In the genomic region with DNA sequence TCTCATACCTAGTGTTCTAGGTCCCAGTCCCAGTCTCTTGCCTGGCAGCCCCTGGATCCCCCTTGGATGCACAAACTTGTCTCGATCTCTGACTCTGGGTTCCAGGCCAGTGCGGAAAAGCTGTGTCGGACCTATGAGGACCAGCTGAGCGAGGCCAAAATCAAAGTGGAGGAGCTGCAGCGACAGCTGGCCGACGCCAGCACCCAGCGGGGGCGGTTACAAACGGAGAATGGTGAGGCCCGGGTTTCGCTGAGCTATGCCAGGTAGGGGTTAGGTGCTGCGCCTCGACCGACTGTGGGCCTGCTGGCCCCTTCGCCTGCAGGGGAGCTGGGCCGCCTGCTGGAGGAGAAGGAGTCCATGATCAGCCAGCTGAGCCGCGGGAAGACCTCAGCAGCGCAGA, we compare ENCODE assay signal across 13 mouse cellular contexts. TPM values are rescaled to one million over a fixed set of nuclear protein-coding genes. Genes with fewer than 3 reads are reported as not detected.
DNase-seq lines count a peak whose midpoint lies in the region; ATAC-seq lines count a peak whose summit lies in the region.
"Had no signal": no experiment of that assay in that cellular context is flagged by ENCODE, and none has a peak within 500 bp of the region (broad histone marks: within the 10 kb centered on the region; RNA-seq: fewer than 3 reads in every experiment).

No protein-coding gene starts in this region.

- DNase-seq in forebrain, embryonic 14.5 days (ENCODE audit: low spot score) = no peak
- peak; percentile 20 for DNase-seq in embryonic facial prominence, embryonic 11.5 days (ENCODE audit: low spot score)
- DNase-seq in kidney, postnatal 14 days = no peak
- no peak for DNase-seq in gastrocnemius, adult 18-20 months (ENCODE audit: low spot score)
- DNase-seq: kidney, adult 9 months; liver, embryonic 13.5 days had no signal

- H3K4me2 ChIP-seq in forebrain, embryonic 14.5 days (ENCODE audit: low read length) = no peak overlapping the region
- no peak overlapping the region for H3K4me2 ChIP-seq in forebrain, embryonic 15.5 days (replicated peaks)
- H3K4me2 ChIP-seq in midbrain, embryonic 12.5 days (replicated peaks) = no peak overlapping the region
- H3K4me2 ChIP-seq in midbrain, embryonic 16.5 days (ENCODE audit: low read length) = no peak overlapping the region
- H3K4me2 ChIP-seq in embryonic facial prominence, embryonic 11.5 days (ENCODE audit: low read depth, low read length) = no peak overlapping the region
- 0 out of 2 replicates have a peak overlapping the region, but pooled peaks have one; percentile 9 for H3K4me2 ChIP-seq in midbrain, embryonic 13.5 days (replicated peaks)

- ATAC-seq in forebrain, embryonic 14.5 days = no peak
- no peak for ATAC-seq in forebrain, embryonic 15.5 days (replicated peaks)
- no peak for ATAC-seq in midbrain, embryonic 12.5 days (ENCODE audit: low FRiP score, low read depth)
- ATAC-seq in midbrain, embryonic 16.5 days = no peak
- ATAC-seq in embryonic facial prominence, embryonic 11.5 days (replicated peaks; ENCODE audit: insufficient number of reproducible peaks, low FRiP score, low TSS enrichment, low read depth) = no peak
- ATAC-seq in midbrain, embryonic 13.5 days = no peak

- H3K4me1 ChIP-seq in forebrain, embryonic 14.5 days (ENCODE audit: control insufficient read depth, insufficient read depth, low read length) = peaks cover 4% of the 10 kb centered on the region; the same call in 1 of the 2 replicates
- peaks cover 13% of the 10 kb centered on the region for H3K4me1 ChIP-seq in forebrain, embryonic 15.5 days
- peaks cover 29% of the 10 kb centered on the region for H3K4me1 ChIP-seq in midbrain, embryonic 12.5 days
- peaks cover 10% of the 10 kb centered on the region for H3K4me1 ChIP-seq in midbrain, embryonic 16.5 days (ENCODE audit: control insufficient read depth, insufficient read depth, low read length)
- no peaks in the 10 kb centered on the region; the same call in none of the 2 replicates for H3K4me1 ChIP-seq in embryonic facial prominence, embryonic 11.5 days (ENCODE audit: control insufficient read depth, insufficient read depth, low read length)
- H3K4me1 ChIP-seq in midbrain, embryonic 13.5 days (replicated peaks) = peaks cover 33% of the 10 kb centered on the region

- H3K36me3 ChIP-seq in forebrain, embryonic 14.5 days (ENCODE audit: control insufficient read depth, insufficient read depth, low read length) = peaks cover 42% of the 10 kb centered on the region
- H3K36me3 ChIP-seq in forebrain, embryonic 15.5 days = peaks cover 28% of the 10 kb centered on the region
- H3K36me3 ChIP-seq in midbrain, embryonic 12.5 days = peaks cover 33% of the 10 kb centered on the region
- H3K36me3 ChIP-seq in midbrain, embryonic 16.5 days (ENCODE audit: control insufficient read depth, insufficient read depth, low read length) = peaks cover 18% of the 10 kb centered on the region
- H3K36me3 ChIP-seq in embryonic facial prominence, embryonic 11.5 days (replicated peaks; ENCODE audit: control insufficient read depth, insufficient read depth, low read depth, low read length) = peaks cover 9% of the 10 kb centered on the region; the same call in 1 of the 2 replicates
- H3K36me3 ChIP-seq in midbrain, embryonic 13.5 days = peaks cover 51% of the 10 kb centered on the region

- H3K27ac ChIP-seq in forebrain, embryonic 14.5 days (ENCODE audit: low read depth, low read length) = no peak overlapping the region
- H3K27ac ChIP-seq in forebrain, embryonic 15.5 days (replicated peaks) = no peak overlapping the region
- no peak overlapping the region for H3K27ac ChIP-seq in midbrain, embryonic 12.5 days (replicated peaks)
- no peak overlapping the region for H3K27ac ChIP-seq in midbrain, embryonic 16.5 days (ENCODE audit: low read length)
- no peak overlapping the region for H3K27ac ChIP-seq in embryonic facial prominence, embryonic 11.5 days (replicated peaks; ENCODE audit: low read depth, low read length)
- no peak overlapping the region for H3K27ac ChIP-seq in midbrain, embryonic 13.5 days
- H3K27ac ChIP-seq: liver, embryonic 13.5 days; macrophage had no signal

- peaks cover 52% of the 10 kb centered on the region for H3K27me3 ChIP-seq in forebrain, embryonic 14.5 days (replicated peaks; ENCODE audit: control insufficient read depth, insufficient read depth, low read length)
- H3K27me3 ChIP-seq in forebrain, embryonic 15.5 days = peaks cover 45% of the 10 kb centered on the region
- H3K27me3 ChIP-seq in midbrain, embryonic 12.5 days = peaks cover 94% of the 10 kb centered on the region
- peaks cover 36% of the 10 kb centered on the region for H3K27me3 ChIP-seq in midbrain, embryonic 16.5 days (ENCODE audit: control insufficient read depth, insufficient read depth, low read depth, low read length)
- H3K27me3 ChIP-seq in embryonic facial prominence, embryonic 11.5 days (ENCODE audit: control insufficient read depth, insufficient read depth, low read length) = peaks cover 54% of the 10 kb centered on the region
- peaks cover 93% of the 10 kb centered on the region for H3K27me3 ChIP-seq in midbrain, embryonic 13.5 days

- WGBS in forebrain, embryonic 14.5 days = 29% methylated on average over 20 of the region's 20 CpGs
- 32% methylated on average over 20 of the region's 20 CpGs for WGBS in forebrain, embryonic 15.5 days
- 11% methylated on average over 20 of the region's 20 CpGs for WGBS in midbrain, embryonic 12.5 days
- 34% methylated on average over 20 of the region's 20 CpGs for WGBS in midbrain, embryonic 16.5 days
- 20% methylated on average over 20 of the region's 20 CpGs for WGBS in embryonic facial prominence, embryonic 11.5 days
- 16% methylated on average over 20 of the region's 20 CpGs for WGBS in midbrain, embryonic 13.5 days

- no peaks in the 10 kb centered on the region for H3K9me3 ChIP-seq in forebrain, embryonic 14.5 days (replicated peaks; ENCODE audit: control insufficient read depth, low read length)
- no peaks in the 10 kb centered on the region for H3K9me3 ChIP-seq in forebrain, embryonic 15.5 days
- no peaks in the 10 kb centered on the region for H3K9me3 ChIP-seq in midbrain, embryonic 12.5 days
- H3K9me3 ChIP-seq in midbrain, embryonic 16.5 days (replicated peaks; ENCODE audit: control insufficient read depth, low read length, poor library complexity, severe bottlenecking) = no peaks in the 10 kb centered on the region
- H3K9me3 ChIP-seq in embryonic facial prominence, embryonic 11.5 days (replicated peaks; ENCODE audit: control insufficient read depth, low read length) = no peaks in the 10 kb centered on the region
- H3K9me3 ChIP-seq in midbrain, embryonic 13.5 days = no peaks in the 10 kb centered on the region
- H3K9me3 ChIP-seq: liver, embryonic 13.5 days had no signal

- peak overlapping the region; percentile 17; the same call in 1 of the 2 replicates for H3K9ac ChIP-seq in forebrain, embryonic 14.5 days (ENCODE audit: low read length)
- H3K9ac ChIP-seq in forebrain, embryonic 15.5 days (replicated peaks) = no peak overlapping the region
- H3K9ac ChIP-seq in midbrain, embryonic 12.5 days (replicated peaks) = no peak overlapping the region; the same call in 1 of the 2 replicates
- H3K9ac ChIP-seq in midbrain, embryonic 16.5 days (ENCODE audit: low read depth, low read length) = no peak overlapping the region
- H3K9ac ChIP-seq in embryonic facial prominence, embryonic 11.5 days (replicated peaks; ENCODE audit: low read length) = no peak overlapping the region
- peak overlapping the region; percentile 29; the same call in 1 of the 2 replicates for H3K9ac ChIP-seq in midbrain, embryonic 13.5 days (replicated peaks)
- H3K9ac ChIP-seq: liver, embryonic 13.5 days had no signal

- H3K4me3 ChIP-seq in forebrain, embryonic 14.5 days (ENCODE audit: low read depth, low read length) = no peak overlapping the region
- H3K4me3 ChIP-seq in forebrain, embryonic 15.5 days = no peak overlapping the region
- H3K4me3 ChIP-seq in midbrain, embryonic 12.5 days = 0 out of 2 replicates have a peak overlapping the region, but pooled peaks have one; percentile 38
- no peak overlapping the region for H3K4me3 ChIP-seq in midbrain, embryonic 16.5 days (ENCODE audit: low read depth, low read length)
- H3K4me3 ChIP-seq in embryonic facial prominence, embryonic 11.5 days (ENCODE audit: low read depth, low read length) = no peak overlapping the region
- no peak overlapping the region for H3K4me3 ChIP-seq in midbrain, embryonic 13.5 days (replicated peaks)

RNA-seq across cellular contexts. Expression of gene Myh7b, which starts 19.1 kb away (rescaled TPM):
- polyA plus RNA-seq in forebrain, embryonic 14.5 days (2014; fragmentation: Nextera tagmentation; extraction: Ambion mirVana) = 0.08 and 0.35 TPM in 2 replicates
- polyA plus RNA-seq in forebrain, embryonic 15.5 days (2015; fragmentation: Nextera tagmentation; extraction: Ambion mirVana) = 0.29 and 0.59 TPM in 2 replicates
- 0.45 and 1.1 TPM in 2 replicates for polyA plus RNA-seq in midbrain, embryonic 12.5 days (2016; fragmentation: Nextera tagmentation; extraction: Ambion mirVana)
- 0.80 and 1.0 TPM in 2 replicates for polyA plus RNA-seq in midbrain, embryonic 16.5 days (2015; fragmentation: Nextera tagmentation; extraction: Ambion mirVana)
- polyA plus RNA-seq in embryonic facial prominence, embryonic 11.5 days (2014; fragmentation: Nextera tagmentation; extraction: Ambion mirVana) = 0.34 and 0.45 TPM in 2 replicates
- 0.97 and 1.1 TPM in 2 replicates for polyA plus RNA-seq in midbrain, embryonic 13.5 days (2015; fragmentation: Nextera tagmentation; extraction: Ambion mirVana)
- 1 to 10 TPM; 4.5 to 7.3 TPM for total RNA-seq in gastrocnemius, adult 18-20 months (2021)
- total RNA-seq: common myeloid progenitor, adult 5-6 weeks had no signal
- polyA plus RNA-seq: macrophage; urinary bladder, adult 2 months had no signal

RNA-seq across cellular contexts. Expression of gene Gss, which starts 37.5 kb away (rescaled TPM):
- polyA plus RNA-seq in forebrain, embryonic 14.5 days (2014; fragmentation: Nextera tagmentation; extraction: Ambion mirVana) = 14.6 and 17.0 TPM in 2 replicates
- polyA plus RNA-seq in forebrain, embryonic 15.5 days (2015; fragmentation: Nextera tagmentation; extraction: Ambion mirVana) = 12.8 and 15.6 TPM in 2 replicates
- 14.3 and 15.9 TPM in 2 replicates for polyA plus RNA-seq in midbrain, embryonic 12.5 days (2016; fragmentation: Nextera tagmentation; extraction: Ambion mirVana)
- 13.6 and 15.1 TPM in 2 replicates for polyA plus RNA-seq in midbrain, embryonic 16.5 days (2015; fragmentation: Nextera tagmentation; extraction: Ambion mirVana)
- polyA plus RNA-seq in embryonic facial prominence, embryonic 11.5 days (2014; fragmentation: Nextera tagmentation; extraction: Ambion mirVana) = 24.0 and 24.3 TPM in 2 replicates
- polyA plus RNA-seq in midbrain, embryonic 13.5 days (2015; fragmentation: Nextera tagmentation; extraction: Ambion mirVana) = 15.8 and 16.0 TPM in 2 replicates
- total RNA-seq in gastrocnemius, adult 18-20 months (2021) = 1 to 10 TPM; 5.2 to 6.2 TPM

Comparison
In these comparisons a context has a peak if more than half of its experiments do, and no peak if none do; other contexts are left out.
1. H3K9ac ChIP-seq: peak in forebrain, embryonic 14.5 days (single experiment) and midbrain, embryonic 13.5 days (single experiment); none in forebrain, embryonic 15.5 days (single experiment), midbrain, embryonic 12.5 days (single experiment), midbrain, embryonic 16.5 days (single experiment) and embryonic facial prominence, embryonic 11.5 days (single experiment).